Mouse (Mus musculus): Measurements from ENCODE around the gene Dll1.

The Dll1 gene

DNA sequence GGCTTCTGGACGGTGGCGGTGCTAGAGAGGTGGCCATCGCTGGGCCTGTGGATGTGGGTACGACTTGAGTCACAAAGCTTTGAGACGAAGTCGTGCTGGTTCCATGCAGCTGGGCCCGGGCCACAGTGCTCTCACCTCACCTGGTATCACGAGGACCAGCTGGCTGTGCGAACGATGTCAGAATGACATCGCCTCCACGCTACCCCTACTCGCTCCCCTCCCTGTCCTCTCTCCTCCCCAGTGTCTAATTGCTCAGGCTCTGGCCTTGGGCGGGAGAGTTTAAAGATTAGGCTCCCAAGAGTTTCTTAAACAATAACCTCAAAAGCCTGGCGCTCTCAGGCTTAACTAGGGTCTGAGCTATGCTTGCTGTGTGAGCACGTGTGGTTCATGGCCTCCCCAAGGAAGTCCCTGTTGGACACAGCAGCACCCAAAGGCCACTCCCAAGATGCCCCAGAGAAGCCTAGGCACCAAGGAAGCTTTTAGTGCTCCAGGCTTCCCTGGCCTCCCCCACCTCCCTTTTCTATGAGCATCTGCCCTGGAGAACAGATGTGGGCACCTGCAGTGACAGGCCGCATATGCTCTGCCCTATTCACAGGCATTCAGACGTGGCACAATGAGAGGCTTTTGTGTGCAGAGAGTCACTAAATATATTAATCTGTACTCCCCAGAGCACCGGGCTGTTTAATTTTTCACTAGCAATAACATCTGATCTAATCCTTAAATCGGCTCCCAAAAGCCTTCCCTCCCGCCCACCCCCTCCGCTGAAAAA, 4.6 kb upstream of the Dll1 start:
- in situ Hi-C loops (cut with MboI; ENCODE audit: low pct_unique_long_range_greater_than_20kb in 1 of 2, low sequenced_read_pairs in 2 of 2, unreplicated experiment in 1 of 2) = loop anchor here in 1 of 2 experiments (25.0 kb wide), 1 partner anchor 319 kb away; no protein-coding TSS in a partner anchor

DNA sequence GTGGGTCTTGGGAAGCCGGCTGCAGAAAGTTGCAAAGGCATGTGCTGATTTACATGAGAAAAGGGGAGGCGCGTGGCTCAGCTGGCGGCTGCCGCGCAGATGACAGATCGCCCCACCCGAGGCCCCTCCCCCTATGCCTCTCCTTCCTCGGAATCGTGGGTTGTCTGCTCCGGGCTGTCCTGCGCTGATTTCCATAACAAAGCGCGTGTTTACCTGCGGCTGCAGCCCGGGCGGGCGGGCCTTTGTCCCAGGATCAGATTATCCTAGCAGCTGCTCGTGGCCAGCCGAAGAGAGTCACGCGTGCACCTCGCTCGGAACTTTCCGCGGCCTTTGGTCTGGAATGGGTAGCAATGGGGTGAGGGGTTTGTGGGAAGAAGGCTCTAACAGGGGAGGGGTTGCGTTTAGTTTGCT, 4.0 kb upstream of the Dll1 start:
- in situ Hi-C loops (cut with MboI; ENCODE audit: low pct_unique_long_range_greater_than_20kb in 1 of 2, low sequenced_read_pairs in 2 of 2, unreplicated experiment in 1 of 2) = loop anchor here in 1 of 2 experiments (25.0 kb wide), 1 partner anchor 318 kb away; no protein-coding TSS in a partner anchor

DNA sequence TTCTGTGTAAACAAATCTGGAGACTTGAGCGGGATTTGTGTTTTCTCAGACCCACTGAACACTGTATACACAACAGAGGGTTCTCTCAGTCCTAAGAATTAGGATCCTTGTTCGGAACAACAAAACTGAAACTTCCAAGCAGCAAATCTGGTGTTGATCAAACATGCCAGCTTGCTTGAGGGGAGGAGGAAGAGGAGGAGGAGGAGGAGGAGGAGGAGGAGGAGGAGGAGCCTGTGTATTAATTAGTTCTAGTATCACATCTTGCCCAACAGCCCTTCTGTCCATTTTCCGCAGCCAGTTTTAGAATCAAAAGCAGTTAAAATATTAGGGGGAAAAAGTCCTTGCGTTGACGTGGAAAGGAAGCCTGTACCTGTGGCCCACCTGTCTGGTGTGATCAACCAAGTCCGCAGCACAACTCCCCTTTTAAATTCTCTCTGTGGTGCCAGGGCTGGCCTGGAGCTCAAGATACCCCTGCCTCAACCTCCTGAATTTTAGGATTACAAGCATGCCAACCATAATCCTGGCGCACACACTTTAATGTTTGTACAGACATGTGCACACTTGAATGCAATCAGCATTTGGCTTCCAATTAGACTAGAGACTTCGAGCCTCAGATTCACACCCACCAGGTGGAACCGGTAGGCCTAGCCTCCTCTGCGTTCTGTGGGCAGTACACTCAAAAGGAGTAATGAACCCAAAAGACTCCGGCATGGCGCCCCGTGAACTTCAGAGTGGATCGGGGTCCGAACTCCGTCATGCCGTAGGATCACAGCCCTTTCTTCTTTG, 3.3 kb upstream of the Dll1 start:
- in situ Hi-C loops (cut with MboI; ENCODE audit: low pct_unique_long_range_greater_than_20kb in 1 of 2, low sequenced_read_pairs in 2 of 2, unreplicated experiment in 1 of 2) = loop anchor here in 1 of 2 experiments (25.0 kb wide), 1 partner anchor 318 kb away; no protein-coding TSS in a partner anchor

DNA sequence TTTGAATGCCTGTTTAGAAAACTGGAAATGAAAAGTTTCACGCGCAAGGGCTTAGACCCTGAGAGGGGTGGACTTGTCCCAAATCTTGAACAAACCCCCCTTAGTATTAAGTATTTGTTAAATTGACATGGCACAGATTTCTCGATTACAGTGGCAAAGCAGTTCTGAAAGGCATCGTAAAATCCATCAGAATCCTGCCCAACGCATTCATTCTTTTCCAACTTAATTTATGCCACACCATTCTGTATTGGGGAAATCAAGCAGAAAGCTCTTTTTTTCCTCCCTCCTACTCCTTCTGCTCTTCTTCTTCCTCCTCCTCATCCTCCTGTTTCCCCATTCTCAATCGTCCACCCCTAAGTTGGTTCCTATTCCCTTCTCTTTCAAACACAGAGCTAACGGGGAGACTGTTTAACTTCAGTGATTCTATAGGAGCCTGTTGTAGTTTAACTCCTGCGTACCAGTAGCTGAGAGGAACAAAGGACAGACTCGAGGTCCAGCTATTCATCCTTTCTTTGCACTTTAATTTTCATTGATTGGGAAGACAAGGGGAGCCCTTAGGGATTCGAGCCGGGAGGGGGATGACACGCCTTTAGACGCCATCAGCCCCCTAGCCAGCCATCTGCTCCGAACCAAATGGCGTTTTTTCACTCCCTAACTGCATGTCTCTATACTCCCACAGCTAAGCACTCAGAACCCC, 1.9 kb upstream of the Dll1 start:
- in situ Hi-C loops (cut with MboI; ENCODE audit: low pct_unique_long_range_greater_than_20kb in 1 of 2, low sequenced_read_pairs in 2 of 2, unreplicated experiment in 1 of 2) = loop anchor here in 1 of 2 experiments (25.0 kb wide), 1 partner anchor 316 kb away; no protein-coding TSS in a partner anchor

- in situ Hi-C loops (cut with MboI; ENCODE audit: low pct_unique_long_range_greater_than_20kb in 1 of 2, low sequenced_read_pairs in 2 of 2, unreplicated experiment in 1 of 2) = loop anchor here in 1 of 2 experiments (25.0 kb wide), 1 partner anchor 316 kb away; no protein-coding TSS in a partner anchor
These were observed 1.2 kb upstream of the Dll1 start for GRCm38 (mm10) chr17:15377901-15378300.

DNA sequence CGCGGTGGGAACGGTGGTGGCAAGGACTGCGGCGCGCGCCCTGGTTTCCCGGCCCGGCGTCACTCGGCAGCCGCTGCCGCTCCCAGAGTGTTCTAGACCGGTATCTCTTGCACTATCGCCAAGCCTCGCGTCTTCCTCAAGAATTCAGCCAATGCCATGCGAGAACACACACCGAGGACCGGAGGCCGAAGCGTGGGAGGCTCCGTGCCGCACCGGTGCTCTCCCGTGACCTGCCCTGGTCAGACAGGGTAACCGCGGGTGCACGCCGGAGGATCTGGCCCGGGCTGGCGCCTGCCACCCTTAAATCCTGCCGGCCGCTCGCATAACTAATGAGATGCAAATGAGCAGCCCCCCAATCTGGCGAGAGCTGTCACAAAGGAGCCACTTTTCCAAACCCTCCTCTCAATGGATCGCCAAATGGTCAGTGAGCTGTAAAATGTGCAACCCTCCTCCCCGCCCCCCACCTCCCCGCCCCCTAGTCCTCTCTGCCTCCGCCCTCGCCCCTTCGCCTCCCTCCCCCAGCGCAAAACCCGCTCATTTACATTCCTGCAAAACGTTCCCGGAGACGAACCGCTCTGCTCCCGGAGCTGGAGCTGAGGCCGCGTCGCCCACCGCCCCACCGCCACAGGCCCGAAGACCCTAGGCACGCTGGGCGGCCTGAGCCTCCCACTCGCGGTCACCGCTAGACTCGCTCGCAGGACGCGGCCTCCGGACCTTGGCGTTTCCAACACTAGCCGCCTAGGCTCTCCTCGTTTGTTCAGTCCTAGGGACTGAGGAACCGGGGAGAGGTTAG, 775 bp downstream of the Dll1 start:
- in situ Hi-C loops (cut with MboI; ENCODE audit: low pct_unique_long_range_greater_than_20kb in 1 of 2, low sequenced_read_pairs in 2 of 2, unreplicated experiment in 1 of 2) = loop anchor here in 1 of 2 experiments (25.0 kb wide), 1 partner anchor 314 kb away; no protein-coding TSS in a partner anchor

- in situ Hi-C loops (cut with MboI; ENCODE audit: low pct_unique_long_range_greater_than_20kb in 1 of 2, low sequenced_read_pairs in 2 of 2, unreplicated experiment in 1 of 2) = loop anchor here in 1 of 2 experiments (25.0 kb wide), 1 partner anchor 313 kb away; no protein-coding TSS in a partner anchor
These were observed 1.4 kb downstream of the Dll1 start for GRCm38 (mm10) chr17:15375224-15375623.

DNA sequence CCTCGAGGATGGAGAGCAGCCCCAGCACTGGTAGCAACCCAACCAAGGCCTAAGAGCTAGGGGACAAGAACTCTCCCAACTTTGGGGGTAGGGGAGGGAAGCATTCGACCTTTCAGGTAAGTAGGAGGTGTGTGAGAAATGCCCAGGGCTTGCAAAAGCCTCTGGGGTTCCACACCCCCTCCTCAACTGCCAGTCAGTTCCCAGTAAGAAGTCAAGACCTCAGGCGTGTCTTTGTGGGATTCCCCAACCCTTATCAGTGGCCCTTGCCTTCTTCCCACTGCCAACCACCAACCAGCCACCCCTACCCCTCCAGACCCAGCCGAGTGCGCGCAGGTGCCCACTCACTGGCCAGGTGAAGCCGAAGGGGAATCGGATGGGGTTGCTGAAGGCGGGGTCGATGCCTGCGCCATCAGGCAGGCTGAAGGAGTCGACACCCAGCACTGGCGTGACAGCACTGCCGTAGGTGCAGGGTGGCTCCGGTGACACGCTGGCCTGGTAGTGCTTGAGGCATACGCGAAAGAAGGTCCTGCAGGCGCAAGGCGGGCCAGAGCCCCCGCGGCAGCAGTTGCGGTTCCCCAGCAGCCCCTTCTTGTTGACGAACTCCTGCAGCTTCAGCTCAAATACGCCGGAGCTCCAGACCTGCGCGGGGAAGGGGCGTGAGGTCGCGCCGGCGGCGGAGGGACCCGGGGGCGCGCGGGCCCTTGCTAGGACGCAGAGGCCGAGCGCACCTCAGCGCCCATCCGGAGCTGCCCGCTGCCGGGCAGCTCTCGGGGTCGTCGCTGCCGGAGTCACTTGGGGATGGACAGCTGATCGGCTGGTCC, 2.1 kb downstream of the Dll1 start:
- in situ Hi-C loops (cut with MboI; ENCODE audit: low pct_unique_long_range_greater_than_20kb in 1 of 2, low sequenced_read_pairs in 2 of 2, unreplicated experiment in 1 of 2) = loop anchor here in 1 of 2 experiments (25.0 kb wide), 1 partner anchor 312 kb away; no protein-coding TSS in a partner anchor

GRCm38 (mm10) chr17:15372931-15373652, 3.6 kb downstream of the Dll1 start:
- in situ Hi-C loops (cut with MboI; ENCODE audit: low pct_unique_long_range_greater_than_20kb in 1 of 2, low sequenced_read_pairs in 2 of 2, unreplicated experiment in 1 of 2) = no loop called here

DNA sequence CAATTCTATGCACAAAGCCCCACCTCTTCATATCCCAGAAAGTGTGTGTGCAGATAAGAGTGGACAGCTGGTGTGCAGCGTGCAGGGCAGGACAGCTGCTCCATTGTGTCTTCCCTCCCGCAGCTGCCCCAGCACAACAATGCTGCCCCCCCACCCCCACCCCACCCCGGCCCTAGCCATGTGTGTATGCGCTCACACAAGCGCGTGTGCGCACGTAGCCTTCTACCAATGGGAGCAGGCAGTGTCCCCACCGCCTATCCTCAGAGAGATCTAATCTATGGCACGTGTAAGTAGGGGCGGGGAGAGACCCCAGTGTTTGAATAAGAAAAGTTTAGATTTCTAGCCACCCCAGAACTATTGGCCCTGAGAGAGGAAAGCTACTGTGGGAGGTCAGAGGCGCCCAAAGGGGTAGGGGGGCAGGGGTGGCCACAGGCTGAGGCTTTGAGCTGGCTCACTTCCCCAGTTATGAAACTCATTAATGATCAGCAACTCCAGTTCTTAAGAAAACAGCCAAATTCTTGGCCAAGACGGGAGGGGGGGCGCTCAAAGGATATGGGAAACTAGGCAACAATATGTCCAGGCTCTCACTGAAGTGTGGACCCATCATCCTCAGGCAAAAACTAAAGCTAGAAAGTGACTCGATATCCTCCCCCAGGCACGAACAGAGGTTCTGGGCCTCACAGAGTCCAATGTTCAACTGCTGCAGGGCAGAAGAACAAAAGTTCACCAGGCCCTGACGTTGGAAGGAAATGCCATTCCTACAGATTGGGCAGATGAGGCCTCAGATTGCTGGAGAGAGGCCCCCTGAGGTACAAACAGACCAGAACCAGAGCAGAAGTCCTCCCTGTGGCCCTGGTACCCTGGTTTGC, 4.5 kb downstream of the Dll1 start:
- in situ Hi-C loops (cut with MboI; ENCODE audit: low pct_unique_long_range_greater_than_20kb in 1 of 2, low sequenced_read_pairs in 2 of 2, unreplicated experiment in 1 of 2) = no loop called here

DNA sequence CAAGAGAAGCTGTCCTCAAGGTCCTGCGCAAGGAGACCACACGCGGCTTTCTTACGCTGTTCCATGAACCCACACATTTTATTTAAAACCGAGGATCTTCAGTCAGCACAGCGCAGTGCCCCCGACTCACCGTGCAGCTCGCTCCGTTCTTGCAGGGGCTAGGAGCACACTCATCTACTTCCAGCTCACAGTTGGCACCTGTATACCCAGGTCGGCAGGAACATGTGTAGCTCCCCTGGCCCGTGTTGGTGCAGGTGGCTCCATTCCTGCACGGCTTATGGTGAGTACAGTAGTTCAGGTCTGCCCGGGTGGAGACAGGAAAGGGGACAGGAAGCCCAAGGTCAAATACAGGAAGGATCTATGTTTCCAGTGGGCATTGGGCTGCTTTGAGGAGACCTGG, 6.3 kb downstream of the Dll1 start:
- in situ Hi-C loops (cut with MboI; ENCODE audit: low pct_unique_long_range_greater_than_20kb in 1 of 2, low sequenced_read_pairs in 2 of 2, unreplicated experiment in 1 of 2) = no loop called here

DNA sequence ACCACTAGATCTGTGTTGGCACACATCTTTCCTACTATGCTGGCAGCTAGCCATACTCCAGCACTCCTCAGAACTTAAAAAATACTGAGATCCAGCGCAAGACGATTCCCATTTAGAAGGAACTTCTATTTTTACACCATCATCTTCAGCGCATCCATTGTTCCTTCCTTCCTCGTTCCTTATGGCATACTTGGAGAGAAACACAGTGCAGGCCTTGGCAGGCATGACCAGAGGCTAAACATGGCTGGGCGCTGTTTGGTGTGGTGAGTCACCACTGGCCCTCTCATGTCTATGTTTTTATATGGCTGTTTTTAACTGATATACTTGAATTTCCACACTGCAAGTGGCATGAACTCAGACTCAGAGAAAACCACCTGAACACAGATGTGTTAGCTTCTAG, 11.0 kb downstream of the Dll1 start:
- in situ Hi-C loops (cut with MboI; ENCODE audit: low pct_unique_long_range_greater_than_20kb in 1 of 2, low sequenced_read_pairs in 2 of 2, unreplicated experiment in 1 of 2) = no loop called here

GRCm38 (mm10) chr17:15363656-15364055, 13.0 kb downstream of the Dll1 start:
- in situ Hi-C loops (cut with MboI; ENCODE audit: low pct_unique_long_range_greater_than_20kb in 1 of 2, low sequenced_read_pairs in 2 of 2, unreplicated experiment in 1 of 2) = no loop called here

DNA sequence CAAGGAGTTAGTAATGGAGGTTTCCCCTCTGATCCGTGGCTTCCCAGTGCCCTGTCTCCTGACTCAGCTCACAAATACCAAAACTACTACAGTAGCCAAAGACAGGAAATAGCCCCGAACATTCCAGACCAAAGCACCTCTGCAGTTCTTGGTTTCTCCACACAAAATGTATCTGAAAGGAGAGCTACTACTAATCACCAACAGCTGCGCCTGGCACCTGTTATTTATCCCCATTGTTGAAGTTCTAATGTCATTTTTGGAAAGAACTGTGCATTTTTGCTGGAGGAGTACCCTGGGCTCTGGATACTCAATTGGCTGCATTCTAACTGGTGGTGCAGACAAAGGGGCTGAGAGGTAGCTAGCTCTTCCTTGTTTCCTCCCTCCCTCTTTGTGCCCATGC, 19.6 kb downstream of the Dll1 start:
- in situ Hi-C loops (cut with MboI; ENCODE audit: low pct_unique_long_range_greater_than_20kb in 1 of 2, low sequenced_read_pairs in 2 of 2, unreplicated experiment in 1 of 2) = no loop called here

DNA sequence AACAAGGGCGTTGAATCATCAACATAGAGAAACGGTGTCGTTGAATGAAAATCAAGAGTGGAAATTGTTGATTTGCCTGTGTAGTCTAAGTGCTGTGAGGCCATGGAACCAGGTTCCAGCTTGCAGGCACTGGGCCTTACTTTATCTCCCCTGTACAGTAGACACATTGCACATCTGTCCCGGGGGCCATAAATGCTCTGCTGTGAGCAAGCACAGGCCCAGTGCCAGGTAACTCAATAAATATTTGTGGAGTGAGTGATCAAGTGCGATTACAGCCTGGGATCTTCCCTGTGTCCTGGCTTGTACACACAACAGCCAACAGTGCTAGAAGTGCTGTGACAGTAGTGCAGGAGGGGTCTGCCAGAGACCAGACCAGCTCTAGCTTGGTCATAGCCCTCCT, 20.1 kb downstream of the Dll1 start:
- in situ Hi-C loops (cut with MboI; ENCODE audit: low pct_unique_long_range_greater_than_20kb in 1 of 2, low sequenced_read_pairs in 2 of 2, unreplicated experiment in 1 of 2) = no loop called here

DNA sequence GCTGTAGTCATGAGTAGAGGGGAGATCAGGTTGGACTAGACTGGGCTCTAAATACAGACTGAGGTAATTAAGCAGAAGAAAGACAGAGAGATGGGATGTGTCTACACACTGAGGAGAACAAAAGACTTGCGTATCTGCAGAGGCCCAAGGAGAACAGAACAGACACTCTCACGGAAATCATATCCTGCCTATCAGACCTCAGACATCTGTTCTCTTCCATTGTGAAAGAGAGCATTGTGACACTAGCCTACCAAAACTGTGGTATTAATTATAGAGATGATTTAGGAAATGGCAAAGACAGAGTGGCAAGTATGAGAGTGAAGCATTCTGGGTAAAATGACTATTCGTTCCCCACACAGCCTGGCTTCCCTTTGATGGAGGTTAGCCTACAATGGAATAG, 21.6 kb downstream of the Dll1 start:
- in situ Hi-C loops (cut with MboI; ENCODE audit: low pct_unique_long_range_greater_than_20kb in 1 of 2, low sequenced_read_pairs in 2 of 2, unreplicated experiment in 1 of 2) = no loop called here

Data from mouse embryonic stem cell (cell line).